Mouse (Mus musculus) cerebellum, postnatal 36 days (tissue): ENCODE data around the gene Trim30c.
"Not testable (repeated sequence)": the region's sequence is repeated elsewhere in the genome, so short reads cannot be mapped to it uniquely, and the experiment has no call there.

ENCODE experiments used
- DNase-seq, 2 experiments: peaks; one replicate each; pipeline ENCODE4 v3.0.0; 2021 to 2022; ENCODE audit warnings: mixed read lengths in 2 of 2

Trim30c gene

GRCm38 (mm10) chr7:104400698-104401097 is at the start of gene Trim30c:
Gene Trim30c, minus strand, starts transcription at chr7:104400837.
- no peak for DNase-seq

GRCm38 (mm10) chr7:104445961-104446645 is 45.5 kb upstream of the Trim30c start:
- no peak for DNase-seq

- no peak for DNase-seq
Measured at GRCm38 (mm10) chr7:104404460-104404950, 3.9 kb upstream of the Trim30c start.

GRCm38 (mm10) chr7:104401140-104401539 is 503 bp upstream of the Trim30c start:
- DNase-seq, result no peak

DNA sequence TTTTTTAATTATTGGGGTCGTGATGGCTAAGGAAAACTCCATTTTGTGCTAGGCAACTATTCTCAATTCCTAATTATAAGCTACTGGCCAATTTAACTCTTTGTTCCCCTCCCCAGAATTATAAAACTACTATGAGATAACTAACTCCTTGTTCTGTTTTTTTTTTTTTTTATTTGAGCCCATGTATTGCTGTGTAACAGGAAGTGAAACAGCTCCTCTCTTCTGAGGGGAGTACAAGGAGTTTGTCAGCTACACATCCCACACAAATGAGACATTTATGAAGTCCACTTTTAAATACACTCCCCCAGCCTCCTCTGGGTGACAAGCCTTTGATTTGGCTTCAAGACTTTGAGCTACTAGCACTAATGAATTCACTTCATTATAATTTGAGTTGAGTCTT is 2.1 kb downstream of the Trim30c start:
- no peak for DNase-seq

GRCm38 (mm10) chr7:104369736-104370414 is 30.8 kb downstream of the Trim30c start, which contains the start of gene Trim30b:
Gene Trim30b, minus strand, starts transcription at chr7:104369884.
- DNase-seq, result no peak

DNA sequence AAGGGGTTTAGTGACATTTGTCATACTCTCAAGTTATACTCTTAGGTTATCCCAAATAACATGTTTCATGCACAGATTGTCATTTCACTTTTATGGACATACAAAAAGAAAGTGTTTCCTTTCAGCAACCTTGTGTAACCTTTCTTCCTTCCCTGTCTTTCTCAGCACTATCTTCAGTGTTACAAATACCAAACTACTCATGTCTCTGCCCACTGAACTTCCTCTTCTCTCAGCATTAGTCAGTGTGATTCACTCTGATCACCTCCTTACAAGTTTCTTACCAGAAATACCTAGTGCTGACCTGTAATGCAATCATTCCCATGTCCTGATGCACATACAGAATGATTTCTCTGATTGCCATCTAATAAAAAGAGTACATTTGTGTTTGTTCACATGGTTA is 34.3 kb downstream of the Trim30c start:
- no peak for DNase-seq

DNA sequence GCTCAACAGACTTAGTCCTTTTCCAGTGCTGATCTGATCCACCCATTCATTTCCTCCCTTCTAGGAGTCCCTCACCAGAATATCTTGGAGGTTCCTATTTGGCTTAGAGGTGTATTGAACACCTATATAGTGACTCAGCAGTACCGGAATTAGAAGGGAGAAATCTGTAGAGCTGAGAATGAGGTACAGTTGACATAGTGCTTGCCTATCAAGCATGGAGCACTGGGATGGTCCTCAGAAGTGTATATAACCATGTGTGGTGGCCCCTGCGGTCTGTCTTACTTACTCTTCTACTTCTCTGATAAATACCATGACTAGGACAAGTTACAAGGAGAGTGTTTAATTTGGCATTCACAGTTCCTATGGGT is 47.1 kb downstream of the Trim30c start:
- no peak for DNase-seq

DNA sequence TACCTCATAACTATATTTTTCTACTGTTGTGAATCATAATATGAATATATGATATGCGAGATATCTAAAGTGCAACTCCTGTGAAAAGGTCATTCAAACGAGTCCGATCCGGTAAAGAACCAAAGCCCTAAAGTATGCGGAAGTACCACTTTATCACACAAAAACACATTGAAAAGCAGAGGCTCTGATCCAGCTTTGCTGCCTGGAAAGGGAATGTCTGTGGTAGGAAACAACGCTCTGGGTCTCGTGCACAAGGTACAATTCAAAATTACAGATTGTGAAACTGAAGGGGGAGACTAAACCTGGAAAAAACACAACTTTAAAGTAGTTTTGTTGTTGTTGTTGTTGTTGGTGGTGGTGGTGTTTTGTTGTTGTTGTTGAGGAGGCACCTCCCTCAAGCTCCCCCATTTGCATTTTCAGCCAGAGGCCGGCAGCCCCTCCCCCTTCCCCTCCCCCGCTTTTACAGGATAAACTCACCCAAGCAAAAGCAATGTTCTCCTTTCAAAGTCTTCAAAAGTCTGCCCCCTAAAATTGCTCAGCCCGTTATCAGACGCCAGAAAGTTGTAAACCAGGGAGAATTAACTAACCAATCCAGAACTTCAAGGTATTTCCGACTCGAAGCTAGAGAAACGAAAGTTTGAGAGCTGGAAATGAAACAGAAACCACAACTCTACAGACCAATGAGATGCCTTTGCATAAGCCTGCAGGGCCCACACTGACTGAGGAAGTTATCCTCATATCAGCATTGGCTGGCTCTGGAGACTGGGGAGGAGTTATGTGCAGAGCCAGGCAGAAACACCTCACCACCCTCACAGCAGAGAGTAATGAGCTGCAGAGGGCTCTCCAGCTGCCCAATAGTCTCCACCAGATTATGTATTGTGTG is 47.7 kb downstream of the Trim30c start, which contains the start of gene Trim12c:
TSS of gene Trim12c (minus strand) at position 646 of the 883 bp plus-strand sequence.
- DNase-seq, result no peak

DNA sequence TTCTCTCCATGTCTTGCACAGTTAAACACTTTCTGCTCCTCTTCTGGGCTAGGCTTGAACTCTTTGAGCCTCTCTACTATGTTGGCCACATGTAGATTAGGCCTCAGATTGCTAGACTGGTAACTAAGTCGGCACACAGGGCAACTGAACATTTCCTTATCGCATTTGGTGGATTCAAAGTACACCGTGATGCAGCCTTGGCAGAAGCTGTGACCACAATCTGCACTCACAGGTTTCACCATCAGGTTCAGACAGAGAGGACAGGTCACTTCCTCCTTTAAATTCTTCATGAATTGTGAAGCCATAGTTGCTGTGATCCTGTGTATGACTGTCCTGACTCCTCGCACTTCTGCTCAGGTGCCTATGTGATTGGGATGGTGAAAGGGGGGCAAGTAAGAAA is 52.6 kb downstream of the Trim30c start:
- DNase-seq, result not testable (repeated sequence)

DNA sequence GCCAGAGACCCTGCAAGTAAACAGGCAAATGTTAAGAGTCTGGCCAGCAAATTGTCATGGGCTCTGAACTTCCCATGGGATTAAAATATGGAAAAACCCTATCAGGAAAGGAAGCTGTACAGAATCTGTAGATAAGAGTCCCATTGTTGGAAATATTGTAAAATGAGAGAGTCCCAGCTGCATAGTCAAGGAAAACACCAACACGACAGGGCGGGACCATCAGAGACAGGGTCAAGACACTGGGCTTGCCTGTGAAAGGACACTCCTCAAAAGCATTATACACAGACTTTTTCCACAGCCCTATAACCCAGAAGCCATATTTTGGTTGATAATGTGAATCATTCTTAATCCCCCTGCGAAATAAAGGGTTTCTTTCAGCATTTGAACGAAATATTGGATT is 59.9 kb downstream of the Trim30c start:
- not testable (repeated sequence) for DNase-seq

GRCm38 (mm10) chr7:104335547-104335946 is 65.1 kb downstream of the Trim30c start:
- not testable (repeated sequence) for DNase-seq
